Mouse (Mus musculus) midbrain, embryonic 14.5 days (tissue): Measurements from ENCODE around the gene Frmd4a. TPM values are rescaled to one million over a fixed set of nuclear protein-coding genes. Genes with fewer than 3 reads are reported as not detected.
A peak's percentile ranks its signal among the peaks of the same experiment; 100 is the strongest.

Experiments
- ATAC-seq: fragments of 200-750 bp; cut with Nextera tagmentation; 2 replicates; pipeline ENCODE4 v1.8.0; 2017; ENCODE audit warnings: moderate number of reproducible peaks, moderate library complexity; ENCODE audit not compliant: low FRiP score, low TSS enrichment
- DNase-seq: peaks from one replicate; pipeline ENCODE4 v3.0.0-alpha.2; 2015
- H3K27ac ChIP-seq: fragments of 300-500 bp; sonication (generic); replicated peaks from 2 replicates; pipeline ENCODE4 v1.5.1; 2014; ENCODE audit warnings: mild to moderate bottlenecking, low read depth, low read length, moderate library complexity
- H3K27me3 ChIP-seq: fragments of 300-500 bp; sonication (generic); 2 replicates; pipeline ENCODE4 v1.6.1; 2014; ENCODE audit warnings: low read length, control low read depth, mixed read lengths; ENCODE audit not compliant: control insufficient read depth, insufficient read depth
- H3K36me3 ChIP-seq: fragments of 300-500 bp; sonication (generic); 2 replicates; pipeline ENCODE4 v1.6.1; 2014; ENCODE audit warnings: low read length, control low read depth; ENCODE audit not compliant: control insufficient read depth, insufficient read depth
- H3K4me1 ChIP-seq: fragments of 300-500 bp; sonication (generic); 2 replicates; pipeline ENCODE4 v1.6.1; 2014; ENCODE audit warnings: mild to moderate bottlenecking, antibody characterized with exemption, low read length, control low read depth; ENCODE audit not compliant: control insufficient read depth, insufficient read depth
- H3K4me2 ChIP-seq: fragments of 300-500 bp; sonication (generic); 2 replicates; pipeline ENCODE4 v1.6.1; 2014; ENCODE audit warnings: mild to moderate bottlenecking, low read length, moderate library complexity
- H3K4me3 ChIP-seq: fragments of 300-500 bp; sonication (generic); replicated peaks from 2 replicates; pipeline ENCODE4 v1.5.1; 2014; ENCODE audit warnings: low read depth, low read length
- H3K9ac ChIP-seq: fragments of 300-500 bp; sonication (generic); replicated peaks from 2 replicates; pipeline ENCODE4 v1.6.1; 2014; ENCODE audit warnings: mild to moderate bottlenecking, low read length, moderate library complexity
- H3K9me3 ChIP-seq: fragments of 300-500 bp; sonication (generic); 2 replicates; pipeline ENCODE4 v1.6.1; 2016; ENCODE audit warnings: low read length, control low read depth, mixed read lengths; ENCODE audit not compliant: control insufficient read depth
- WGBS: fragments of 180-500 bp; shearing (Covaris S2); extraction: QIAGEN DNeasy Blood & Tissue Kit; methylation state at CpG from one replicate; pipeline ENCODE4 v1.1.7; 2014; 5-methylcytosine and 5-hydroxymethylcytosine counted together
- polyA plus RNA-seq: library from polyadenylated mRNA; unstranded; fragments of >200 nt; fragmentation: Nextera tagmentation; extraction: Ambion mirVana; gene quantifications from 2 replicates; pipeline ENCODE4 v1.2.1, GENCODE M21; 2014

The Frmd4a gene
- polyA plus RNA-seq, 1 experiment from 2014 or later, result 68.4 TPM

- no peak for DNase-seq
- Histone ChIP-seq H3K27ac (no peak overlapping the region), H3K36me3 (no peaks in the 10 kb centered on the region), H3K27me3 (no peaks in the 10 kb centered on the region), H3K4me2 (no peak overlapping the region), H3K9ac (no peak overlapping the region), H3K4me1 (no peaks in the 10 kb centered on the region), H3K4me3 (no peak overlapping the region), H3K9me3 (no peaks in the 10 kb centered on the region)
- no peak for ATAC-seq
- WGBS, result 93% methylated on average over 4 of the region's 4 CpGs
Measured at GRCm38 (mm10) chr2:4393046-4393445, 375.5 kb downstream of the Frmd4a start.

GRCm38 (mm10) chr2:4394641-4395040 lies 377.1 kb downstream of the Frmd4a start:
- 93% methylated on average over 7 of the region's 7 CpGs for WGBS
- no peak for DNase-seq

GRCm38 (mm10) chr2:4399721-4400120 lies 382.2 kb downstream of the Frmd4a start:
- Histone ChIP-seq H3K27ac (peak overlapping the region; percentile 100), H3K4me1 (peaks cover 27% of the 10 kb centered on the region), H3K4me3 (no peak overlapping the region), H3K9ac (no peak overlapping the region), H3K4me2 (no peak overlapping the region; the same call in 1 of the 2 replicates), H3K27me3 (no peaks in the 10 kb centered on the region), H3K9me3 (no peaks in the 10 kb centered on the region), H3K36me3 (no peaks in the 10 kb centered on the region)
- 54% methylated on average over 1 of the region's 1 CpGs for WGBS
- no peak for DNase-seq
- no peak for ATAC-seq

More at GRCm38 (mm10) chr2:4394641-4395040, 377.1 kb downstream of the Frmd4a start:
- H3K4me1 ChIP-seq, result no peaks in the 10 kb centered on the region
- no peaks in the 10 kb centered on the region for H3K9me3 ChIP-seq
- H3K36me3 ChIP-seq, result no peaks in the 10 kb centered on the region
- no peak overlapping the region for H3K9ac ChIP-seq
- no peaks in the 10 kb centered on the region for H3K27me3 ChIP-seq
- H3K4me3 ChIP-seq, result no peak overlapping the region
- H3K27ac ChIP-seq, result no peak overlapping the region
- H3K4me2 ChIP-seq, result no peak overlapping the region
- no peak for ATAC-seq

- Histone ChIP-seq H3K4me3 (peak overlapping the region; percentile 69), H3K9ac (peak overlapping the region; percentile 98), H3K4me2 (peak overlapping the region; percentile 68), H3K27me3 (no peaks in the 10 kb centered on the region), H3K27ac (peak overlapping the region; percentile 100), H3K36me3 (no peaks in the 10 kb centered on the region), H3K9me3 (no peaks in the 10 kb centered on the region), H3K4me1 (peaks cover 35% of the 10 kb centered on the region)
- ATAC-seq (peak; percentile 74), DNase-seq (peak; percentile 83)
- under 1% methylated on average over 71 of the region's 74 CpGs for WGBS
Measured at GRCm38 (mm10) chr2:4400771-4401596, 383.5 kb downstream of the Frmd4a start.

- Histone ChIP-seq H3K4me3 (peak overlapping the region; percentile 69), H3K4me2 (peak overlapping the region; percentile 68), H3K9ac (peak overlapping the region; percentile 98), H3K27ac (peak overlapping the region; percentile 100), H3K27me3 (no peaks in the 10 kb centered on the region), H3K36me3 (no peaks in the 10 kb centered on the region), H3K9me3 (no peaks in the 10 kb centered on the region), H3K4me1 (peaks cover 42% of the 10 kb centered on the region)
- under 1% methylated on average over 28 of the region's 28 CpGs for WGBS
- DNase-seq, result peak; percentile 90
- peak; percentile 83 for ATAC-seq
Measured at GRCm38 (mm10) chr2:4401597-4402581, 384.4 kb downstream of the Frmd4a start.

GRCm38 (mm10) chr2:4406977-4407376 lies 389.5 kb downstream of the Frmd4a start:
- no peaks in the 10 kb centered on the region for H3K27me3 ChIP-seq
- ATAC-seq (no peak), DNase-seq (peak; percentile 9)
- H3K36me3 ChIP-seq, result no peaks in the 10 kb centered on the region
- 58% methylated on average over 5 of the region's 5 CpGs for WGBS
- H3K4me3 ChIP-seq, result no peak overlapping the region
- peak overlapping the region; percentile 9; the same call in 1 of the 2 replicates for H3K27ac ChIP-seq
- no peak overlapping the region for H3K4me2 ChIP-seq
- no peaks in the 10 kb centered on the region for H3K9me3 ChIP-seq
- peaks cover 66% of the 10 kb centered on the region for H3K4me1 ChIP-seq
- no peak overlapping the region for H3K9ac ChIP-seq

GRCm38 (mm10) chr2:4409810-4410433 lies 392.4 kb downstream of the Frmd4a start:
- peaks cover 58% of the 10 kb centered on the region for H3K4me1 ChIP-seq
- H3K36me3 ChIP-seq, result no peaks in the 10 kb centered on the region
- no peak for ATAC-seq
- H3K4me3 ChIP-seq, result no peak overlapping the region
- 63% methylated on average over 8 of the region's 8 CpGs for WGBS
- peak overlapping the region; percentile 33; the same call in 1 of the 2 replicates for H3K27ac ChIP-seq
- H3K27me3 ChIP-seq, result no peaks in the 10 kb centered on the region
- no peak for DNase-seq
- H3K9ac ChIP-seq, result no peak overlapping the region
- no peaks in the 10 kb centered on the region for H3K9me3 ChIP-seq
- H3K4me2 ChIP-seq, result no peak overlapping the region

GRCm38 (mm10) chr2:4412870-4413595 lies 395.5 kb downstream of the Frmd4a start:
- H3K4me1 ChIP-seq, result peaks cover 33% of the 10 kb centered on the region
- 61% methylated on average over 5 of the region's 5 CpGs for WGBS
- H3K36me3 ChIP-seq, result no peaks in the 10 kb centered on the region
- H3K27ac ChIP-seq, result 0 out of 2 replicates have a peak overlapping the region, but pooled peaks have one; percentile 21
- no peaks in the 10 kb centered on the region for H3K27me3 ChIP-seq
- H3K9ac ChIP-seq, result no peak overlapping the region
- H3K9me3 ChIP-seq, result no peaks in the 10 kb centered on the region
- ATAC-seq, result no peak
- DNase-seq, result peak; percentile 46
- no peak overlapping the region for H3K4me3 ChIP-seq
- H3K4me2 ChIP-seq, result no peak overlapping the region
